Mouse (Mus musculus) ES-E14 (cell line): ENCODE measurements around the gene Rpl18a.

Experiments used
- ZC3H11A ChIP-seq: IDR thresholded peaks from 2 replicates; pipeline ENCODE4 v1.6.1; 2012; ENCODE audit warnings: low read depth, mild to moderate bottlenecking, inconsistent platforms, low read length, borderline replicate concordance
- ZNF384 ChIP-seq: IDR thresholded peaks from 2 replicates; pipeline ENCODE4 v1.6.1; 2012; ENCODE audit warnings: low read depth, low read length, inconsistent platforms

DNA sequence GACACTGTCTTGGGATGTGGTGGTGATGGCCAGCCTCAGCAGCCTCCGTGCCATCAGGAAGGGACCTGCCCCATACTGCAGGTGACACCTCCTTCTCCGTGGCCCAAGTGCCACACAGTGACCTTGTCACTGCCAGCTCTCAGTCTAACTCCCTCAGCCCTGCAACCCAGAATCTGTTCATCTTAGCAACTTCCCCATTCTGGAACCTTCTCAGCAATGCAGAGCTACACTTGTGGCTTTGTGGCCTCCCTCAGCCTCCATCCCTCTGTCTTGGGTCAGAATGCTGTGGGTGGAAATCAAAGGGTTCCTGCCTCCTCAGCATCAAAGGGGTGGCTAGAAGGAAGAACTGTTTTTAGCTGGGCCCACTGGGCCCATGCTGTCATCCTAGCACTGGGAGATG is 43.3 kb downstream of the Rpl18a start:
- TF ChIP-seq ZC3H11A (no peak), ZNF384 (no peak)
